Mouse (Mus musculus) stomach, postnatal 0 days (tissue): ENCODE results near the gene Gm884.

Experiments
- CTCF ChIP-seq: IDR thresholded peaks from 2 replicates; pipeline ENCODE4 v1.5.1; 2016; ENCODE audit warnings: antibody characterized with exemption, low read depth, mild to moderate bottlenecking, moderate library complexity
- EP300 ChIP-seq: optimal IDR thresholded peaks from 2 replicates; pipeline ENCODE3; 2016; ENCODE audit warnings: antibody characterized with exemption

DNA sequence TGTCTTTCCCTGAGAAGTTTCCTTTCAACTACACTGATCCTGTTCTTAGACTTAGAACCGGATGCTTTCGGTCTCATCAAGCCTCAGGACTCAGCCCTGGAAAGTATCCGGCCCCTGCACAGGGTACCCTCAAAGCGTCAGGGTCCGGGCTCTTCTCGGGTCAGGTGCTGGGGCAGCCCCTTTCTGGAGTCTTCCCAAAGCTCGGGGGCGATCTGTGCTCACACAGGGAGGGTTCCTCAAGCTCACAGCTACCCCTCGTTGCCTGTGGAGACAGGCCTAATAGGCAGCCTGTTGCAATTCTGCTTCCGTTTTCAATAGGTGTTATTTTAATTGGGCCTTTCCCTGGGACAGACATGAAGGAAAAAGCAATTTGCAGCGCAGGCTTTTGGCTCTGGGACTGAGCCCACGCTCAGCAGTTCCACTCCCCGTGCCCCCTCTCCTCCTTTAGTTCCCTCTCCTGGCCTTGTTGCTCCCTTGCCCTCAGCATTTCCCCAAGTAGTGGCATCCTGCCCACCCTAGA is 46.0 kb upstream of the Gm884 start:
- TF ChIP-seq CTCF, result no peak
- no peak for TF ChIP-seq EP300
